Mouse (Mus musculus) embryonic fibroblast, embryonic 13.5 days (primary cell): ENCODE data around the gene Hoxa2.

Experiments
- CTCF ChIP-seq: IDR thresholded peaks from 2 replicates; pipeline ENCODE4 v1.5.1; 2011; ENCODE audit warnings: mild to moderate bottlenecking, control low read depth, low read length, moderate library complexity, borderline replicate concordance; ENCODE audit not compliant: insufficient read depth
- POLR2A ChIP-seq: IDR thresholded peaks from 2 replicates; pipeline ENCODE4 v1.6.1; 2011; ENCODE audit warnings: low read depth, mild to moderate bottlenecking, control low read depth, low read length, moderate library complexity

GRCm38 (mm10) chr6:52201269-52201668 is 36.6 kb upstream of the Hoxa2 start:
- TF ChIP-seq POLR2A (no peak), CTCF (no peak)
